Mouse (Mus musculus): ENCODE data around the gene Gm17026. TPM values are rescaled to one million over a fixed set of nuclear protein-coding genes. Genes with fewer than 3 reads are reported as not detected.
"Not testable (repeated sequence)": the region's sequence is repeated elsewhere in the genome, so short reads cannot be mapped to it uniquely, and the experiment has no call there.

The Gm17026 gene
- total RNA-seq (2021): not detected
- long read RNA-seq, experiment 1: 0 reads
- long read RNA-seq, experiment 2: 0 reads

GRCm38 (mm10) chr14:42259948-42260347, at the start of gene Gm17026:
TSS of gene Gm17026 (minus strand) at chr14:42260048.
- H3K4me3 ChIP-seq; H3K27ac ChIP-seq; DNase-seq (ENCODE audit: low spot score in 2 of 2): not testable (repeated sequence)

DNA sequence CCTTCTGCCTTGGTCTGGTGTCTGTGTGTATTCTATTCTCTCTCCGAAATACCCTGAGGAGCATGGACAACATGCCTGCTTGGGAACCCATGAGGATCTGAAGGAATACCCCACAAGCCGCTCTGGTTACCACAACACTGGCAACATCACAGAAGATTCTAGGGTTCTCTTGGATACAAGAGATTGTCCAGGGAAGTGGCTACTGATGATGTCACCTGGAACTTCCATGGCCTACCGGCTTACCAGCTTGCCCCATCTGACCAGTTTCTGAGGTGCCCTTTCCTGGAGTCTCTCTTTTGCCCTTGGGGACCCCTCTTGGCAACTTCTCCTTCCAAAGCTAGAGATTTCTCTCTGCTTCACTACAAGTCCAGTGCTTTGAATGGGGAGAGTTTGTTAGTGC, 37.4 kb upstream of the Gm17026 start, which contains the start of gene Gm9611:
Gene Gm9611, minus strand, starts transcription at position 101 of the 400 bp plus-strand sequence.
- H3K27ac ChIP-seq: not testable (repeated sequence)

DNA sequence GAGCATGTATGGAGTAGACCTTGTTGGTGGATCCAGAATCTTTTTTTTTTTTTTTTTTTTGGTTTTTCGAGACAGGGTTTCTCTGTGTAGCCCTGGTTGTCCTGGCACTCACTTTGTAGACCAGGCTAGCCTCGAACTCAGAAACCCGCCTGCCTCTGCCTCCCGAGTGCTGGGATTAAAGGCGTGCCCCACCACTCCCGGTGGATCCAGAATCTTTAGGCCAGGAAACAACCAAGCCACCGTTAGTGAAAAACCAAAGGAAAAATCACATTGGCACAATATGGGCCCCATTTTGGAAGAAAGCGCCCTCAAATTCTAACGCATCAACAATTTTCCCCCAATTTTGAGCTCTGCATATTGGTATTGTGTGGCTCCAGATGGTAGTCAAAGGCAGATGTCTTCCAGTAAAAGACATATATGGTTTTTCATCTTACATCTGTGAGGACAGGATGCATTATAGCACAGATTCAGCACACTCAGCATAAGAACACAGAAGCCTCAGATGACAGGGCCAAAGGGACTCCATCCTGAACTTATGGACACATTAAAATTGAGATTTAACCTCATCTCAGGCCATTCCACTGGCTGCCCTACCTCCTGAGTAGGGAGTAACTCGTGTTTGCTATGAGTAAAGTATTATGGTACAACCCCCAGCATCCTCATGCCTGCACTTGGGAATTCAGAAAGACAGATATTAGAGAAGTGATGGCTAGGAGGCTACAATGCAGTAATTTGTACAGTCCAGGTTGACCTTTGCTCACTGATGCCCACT, 42.9 kb downstream of the Gm17026 start:
- not testable (repeated sequence) for H3K27ac ChIP-seq; H3K4me3 ChIP-seq; DNase-seq (ENCODE audit: low spot score in 2 of 2)

More for the DNA sequence above, 37.4 kb upstream of the Gm17026 start, which contains the start of gene Gm9611:
- H3K4me3 ChIP-seq; DNase-seq (ENCODE audit: low spot score in 2 of 2): not testable (repeated sequence)

Small RNAs within 50 kb of the gene (microRNA-seq; reads per million reads assigned to microRNA genes)
- 0 reads per million in 2 experiments for gene Gm25208
- gene Gm25892: 0 reads per million in 2 experiments

Other genes starting within 250 kb of the Gm17026 start
- not detected for gene Gm7951, start 142.7 kb downstream of the Gm17026 start, total RNA-seq (2021)
- gene Gm17027, start 97.4 kb downstream of the Gm17026 start, total RNA-seq (2021): not detected
- gene Gm3573, start 69.3 kb downstream of the Gm17026 start, total RNA-seq (2021): 1 to 10 TPM; 2.0 to 3.0 TPM
- gene Gm9611, start 37.3 kb upstream of the Gm17026 start, total RNA-seq (2021): not detected
- gene Gm7995, start 50.2 kb upstream of the Gm17026 start, total RNA-seq (2021): not detected
- gene Gm8005, start 179.6 kb upstream of the Gm17026 start, total RNA-seq (2021): not detected
- not detected for gene Gm8011, start 203.8 kb upstream of the Gm17026 start, total RNA-seq (2021)
- not detected for gene Gm8020, start 242.3 kb upstream of the Gm17026 start, total RNA-seq (2021)

All from layer of hippocampus, adult 2 months (tissue).